Mouse (Mus musculus) megakaryocyte-erythroid progenitor cell, adult 5-6 weeks (primary cell): Measurements from ENCODE around the gene Glis3. TPM values are rescaled to one million over a fixed set of nuclear protein-coding genes. Genes with fewer than 3 reads are reported as not detected.

Experiments used
- ATAC-seq: replicated peaks from 2 replicates; pipeline ENCODE4 v1.8.0; 2016; ENCODE audit warnings: mild to moderate bottlenecking, inconsistent platforms; ENCODE audit not compliant: severe bottlenecking, poor library complexity, low FRiP score, low TSS enrichment
- total RNA-seq, 2 experiments: library from RNA; stranded (forward) in 1 of 2; stranded (reverse) in 1 of 2; fragments of 200-1000, 215-1000 nt in 1 of 2; fragments of >200 nt in 1 of 2; fragmentation: Nextera tagmentation in 1 of 2; gene quantifications; 2 replicates each; pipeline ENCODE4 v1.2.3; 2014 to 2017

Glis3 gene
- total RNA-seq, 2 experiments from 2014 or later: 0.37 to 0.80 TPM

- ATAC-seq: no peak
Measured at GRCm38 (mm10) chr19:28511910-28512309, 168.0 kb downstream of the Glis3 start.

GRCm38 (mm10) chr19:28505376-28505775 is 174.5 kb downstream of the Glis3 start:
- ATAC-seq: no peak

GRCm38 (mm10) chr19:28503011-28503410 is 176.9 kb downstream of the Glis3 start:
- ATAC-seq: no peak

- no peak for ATAC-seq
Measured at GRCm38 (mm10) chr19:28500975-28501374, 178.9 kb downstream of the Glis3 start.

GRCm38 (mm10) chr19:28500505-28500904 is 179.4 kb downstream of the Glis3 start:
- no peak for ATAC-seq

- ATAC-seq: no peak
Measured at GRCm38 (mm10) chr19:28499786-28500185, 180.1 kb downstream of the Glis3 start.

GRCm38 (mm10) chr19:28495926-28496325 is 184.0 kb downstream of the Glis3 start:
- no peak for ATAC-seq

GRCm38 (mm10) chr19:28493605-28494260 is 186.1 kb downstream of the Glis3 start:
- ATAC-seq: no peak

GRCm38 (mm10) chr19:28478055-28478454 is 201.8 kb downstream of the Glis3 start:
- ATAC-seq: no peak

GRCm38 (mm10) chr19:28477326-28477863 is 202.5 kb downstream of the Glis3 start:
- ATAC-seq: no peak

- ATAC-seq: no peak
Measured at GRCm38 (mm10) chr19:28473621-28474020, 206.3 kb downstream of the Glis3 start.

- ATAC-seq: no peak
Measured at GRCm38 (mm10) chr19:28471144-28471543, 208.7 kb downstream of the Glis3 start.

GRCm38 (mm10) chr19:28465779-28466178 is 214.1 kb downstream of the Glis3 start:
- no peak for ATAC-seq

GRCm38 (mm10) chr19:28454331-28454730 is 225.5 kb downstream of the Glis3 start:
- ATAC-seq: no peak

- ATAC-seq: no peak
Measured at GRCm38 (mm10) chr19:28452951-28453520, 226.8 kb downstream of the Glis3 start.

GRCm38 (mm10) chr19:28448811-28449210 is 231.1 kb downstream of the Glis3 start:
- ATAC-seq: no peak

- no peak for ATAC-seq
Measured at GRCm38 (mm10) chr19:28442161-28442560, 237.7 kb downstream of the Glis3 start.

- no peak for ATAC-seq
Measured at GRCm38 (mm10) chr19:28436457-28437148, 243.3 kb downstream of the Glis3 start.

GRCm38 (mm10) chr19:28428220-28428816 is 251.6 kb downstream of the Glis3 start:
- no peak for ATAC-seq

- no peak for ATAC-seq
Measured at GRCm38 (mm10) chr19:28424180-28424579, 255.7 kb downstream of the Glis3 start.
